Mouse (Mus musculus) heart, adult 11 months (tissue): Measurements from ENCODE around the gene Dock4.

Source experiments
- DNase-seq: peaks from one replicate; pipeline ENCODE4 v3.0.0; 2022

Dock4 gene

DNA sequence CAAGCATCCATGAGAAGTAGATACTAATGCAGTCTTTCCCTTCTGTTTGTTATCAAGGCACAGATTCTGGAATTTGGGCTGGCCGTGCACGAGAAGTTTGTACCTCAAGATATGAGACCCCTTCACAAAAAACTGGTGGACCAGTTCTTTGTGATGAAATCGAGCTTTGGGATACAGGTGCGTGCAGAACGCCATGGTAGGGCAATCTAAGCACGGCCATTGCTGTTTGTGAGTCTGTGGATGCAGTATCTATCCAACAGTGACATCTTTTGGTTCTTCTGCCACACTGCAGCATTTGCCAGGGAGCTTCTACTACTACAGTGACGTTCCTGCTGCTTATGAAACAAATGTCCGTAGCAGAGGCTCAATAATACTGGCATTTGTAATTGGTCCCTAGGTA lies 386.4 kb downstream of the Dock4 start:
- peak; percentile 77 for DNase-seq

DNA sequence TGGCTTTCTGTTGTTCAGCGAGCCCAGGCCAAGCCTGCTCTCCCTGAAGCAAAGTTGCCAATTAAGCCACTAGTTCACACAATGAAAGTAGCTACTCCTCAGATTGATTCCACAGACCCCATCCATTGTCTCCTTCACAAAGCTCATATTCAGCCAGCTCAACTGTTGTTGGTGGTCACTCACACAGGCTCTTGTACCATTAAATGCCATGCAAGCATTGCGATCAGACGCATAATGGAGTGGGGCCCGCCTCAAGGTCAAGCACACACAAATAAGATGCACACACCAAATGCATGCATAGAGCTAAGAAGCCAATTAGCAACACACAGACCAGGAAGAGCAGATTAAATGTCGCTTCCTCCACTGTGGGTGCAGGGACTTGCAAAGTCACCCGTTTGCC lies 391.2 kb downstream of the Dock4 start:
- DNase-seq, result peak; percentile 71

DNA sequence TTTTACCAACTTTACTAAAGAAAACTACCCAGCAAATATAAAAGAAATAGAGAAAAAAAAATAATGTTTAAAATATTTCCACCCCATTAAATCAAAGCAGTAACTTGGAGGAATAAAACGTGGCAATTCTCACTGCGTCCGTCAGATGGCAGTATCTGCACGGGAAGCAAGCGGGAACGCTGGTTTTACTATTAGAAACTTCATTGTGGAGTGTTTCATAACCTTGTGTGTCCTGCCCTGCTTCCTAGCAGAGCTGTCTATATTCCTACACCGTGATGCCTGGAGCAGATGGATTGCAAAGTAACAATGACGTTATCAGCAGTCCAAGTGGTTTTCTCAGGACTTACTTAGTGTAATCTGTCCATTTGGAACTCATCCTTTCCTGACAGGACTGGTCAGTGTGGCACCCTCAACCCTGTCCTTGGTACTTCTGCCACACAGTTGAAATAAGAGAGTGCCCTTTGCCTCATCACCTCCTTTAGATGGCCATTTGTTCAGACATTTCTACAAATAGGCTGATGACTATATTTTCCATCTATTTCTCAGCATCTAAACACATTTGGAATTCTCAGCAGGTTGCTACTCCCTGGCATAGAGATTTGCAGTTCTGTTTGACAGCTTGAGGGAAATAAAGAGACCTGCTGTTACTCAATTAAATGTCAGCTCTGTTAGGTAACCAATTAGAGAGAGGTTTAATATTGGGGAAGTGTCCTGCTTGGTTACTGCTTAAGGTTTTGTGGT lies 392.0 kb downstream of the Dock4 start:
- DNase-seq, result peak; percentile 91

- DNase-seq, result peak; percentile 81
Observed at GRCm38 (mm10) chr12:40838338-40838695, 392.6 kb downstream of the Dock4 start.

GRCm38 (mm10) chr12:40838940-40839339 lies 393.2 kb downstream of the Dock4 start:
- DNase-seq, result peak; percentile 90

DNA sequence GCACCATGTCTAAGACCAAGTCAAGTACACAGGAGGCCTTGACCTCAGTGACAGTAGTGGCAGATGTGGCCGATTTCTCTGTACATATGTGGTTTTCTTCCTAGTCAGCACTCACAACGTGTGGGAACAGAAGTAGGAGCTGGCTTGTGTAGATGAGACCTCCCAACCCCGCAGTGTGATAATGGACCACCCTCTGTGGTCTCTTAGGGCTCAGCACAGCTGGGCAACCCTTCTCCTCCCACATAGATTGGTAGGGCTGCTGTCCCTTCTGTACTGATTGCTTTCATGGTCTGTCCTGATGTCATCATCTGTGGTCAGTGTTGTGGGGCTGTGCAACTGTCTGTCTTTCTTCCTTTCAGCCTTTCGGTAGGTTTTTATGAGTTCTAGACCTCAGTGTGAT lies 394.1 kb downstream of the Dock4 start:
- no peak for DNase-seq

- DNase-seq, result peak; percentile 55
Observed at GRCm38 (mm10) chr12:40842251-40842988, 396.7 kb downstream of the Dock4 start.

DNA sequence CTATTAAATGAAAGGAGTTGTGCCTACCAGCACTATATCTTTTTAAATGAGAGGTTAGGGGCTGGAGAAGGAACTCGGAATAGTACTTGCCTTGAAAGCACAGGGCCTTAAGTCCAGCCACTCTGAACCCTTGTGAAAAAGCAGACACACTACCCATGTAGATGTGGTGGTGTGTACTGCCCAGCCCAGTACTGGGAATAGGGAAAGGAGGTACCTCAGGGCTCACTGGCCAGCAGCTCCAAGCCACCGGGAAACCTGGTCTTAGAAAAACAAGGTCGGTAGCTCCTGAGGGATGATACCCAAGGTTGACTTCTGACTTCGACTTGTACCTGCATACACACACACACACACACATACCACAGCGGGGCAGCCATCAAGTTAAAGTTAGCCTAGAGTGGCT lies 397.2 kb downstream of the Dock4 start:
- DNase-seq, result peak; percentile 80

DNA sequence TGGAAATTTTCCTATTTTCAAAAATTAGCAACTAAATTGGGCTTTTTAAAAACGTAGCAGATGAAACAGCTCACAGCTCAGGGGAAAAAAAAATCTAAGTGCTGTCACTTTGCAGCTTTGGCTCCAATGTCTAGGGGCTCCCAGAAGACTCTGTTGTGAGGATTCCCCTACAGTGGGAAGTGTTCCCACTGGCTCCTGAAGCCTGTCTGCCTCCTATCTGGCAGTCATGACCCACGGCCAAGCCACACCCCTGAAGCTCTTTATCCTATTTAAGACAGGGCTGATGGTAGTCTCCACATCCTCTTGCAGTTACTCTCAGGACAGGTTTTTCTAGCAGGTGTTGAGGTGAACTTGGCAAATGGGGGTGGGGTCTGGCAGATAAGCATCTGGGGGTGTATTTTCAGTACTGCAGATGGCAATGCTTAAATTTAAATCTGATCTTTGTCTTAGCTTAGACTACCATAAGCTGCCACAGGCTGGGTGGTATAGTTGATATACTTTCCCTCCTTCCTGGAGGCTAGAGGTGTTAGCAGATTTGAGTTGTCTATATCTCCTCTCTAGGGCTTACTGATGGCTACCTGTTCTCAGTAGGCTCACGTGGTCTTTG lies 397.8 kb downstream of the Dock4 start:
- peak; percentile 81 for DNase-seq

GRCm38 (mm10) chr12:40844324-40844723 lies 398.6 kb downstream of the Dock4 start:
- peak; percentile 77 for DNase-seq

DNA sequence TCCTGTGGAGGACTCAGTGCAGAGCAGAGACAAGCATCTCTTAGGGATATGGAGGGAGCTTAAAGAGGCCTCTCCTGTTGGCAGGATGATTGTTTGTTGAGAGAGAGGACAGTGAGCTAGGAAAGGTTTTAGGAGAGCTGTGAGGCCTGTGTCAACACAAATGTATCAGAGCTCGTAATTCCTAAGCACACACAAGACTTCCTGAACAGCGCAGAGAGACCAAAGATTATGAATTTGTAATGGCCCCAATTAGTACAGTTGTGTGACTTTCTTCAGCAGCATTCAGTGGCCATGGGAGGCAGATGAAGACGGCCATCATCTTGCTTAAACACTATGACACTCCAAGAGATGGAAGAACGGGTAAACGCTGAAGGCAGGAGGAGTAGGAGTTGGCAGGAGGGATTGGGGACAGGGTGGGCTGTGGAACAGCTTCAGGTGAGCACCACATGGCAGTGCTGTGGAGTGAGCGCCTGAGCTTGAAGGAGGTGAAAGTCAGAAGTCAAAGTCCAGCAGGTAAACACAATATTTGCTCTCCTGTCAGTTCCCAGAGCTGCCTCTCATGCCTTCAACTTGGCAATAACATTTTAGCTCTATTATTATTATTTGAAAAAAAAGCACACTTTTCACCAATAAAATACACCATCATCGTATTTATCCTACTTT lies 409.1 kb downstream of the Dock4 start:
- peak; percentile 19 for DNase-seq

DNA sequence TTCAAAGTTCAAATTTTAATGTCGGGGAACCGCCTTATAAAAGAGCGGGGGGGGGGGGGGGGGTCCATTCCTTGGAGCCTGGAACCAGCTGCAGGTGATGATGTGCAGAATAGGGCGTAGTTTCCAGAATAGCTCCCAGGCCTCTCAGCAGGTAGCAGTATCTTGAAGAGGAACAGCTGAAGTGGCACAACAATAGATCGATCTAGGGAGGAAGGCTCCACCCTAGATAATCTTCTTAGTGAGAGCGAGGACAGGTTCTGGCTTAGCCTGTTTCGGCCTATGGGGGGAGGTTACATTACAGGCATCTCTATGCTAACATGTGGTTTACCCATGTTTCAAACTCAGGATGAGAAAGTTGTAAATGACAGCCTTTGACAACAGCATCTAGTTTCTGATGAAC lies 411.7 kb downstream of the Dock4 start:
- peak; percentile 25 for DNase-seq

GRCm38 (mm10) chr12:40858763-40859162 lies 413.0 kb downstream of the Dock4 start:
- peak; percentile 81 for DNase-seq

- DNase-seq, result no peak
Observed at GRCm38 (mm10) chr12:40870387-40870786, 424.6 kb downstream of the Dock4 start.

- peak; percentile 59 for DNase-seq
Observed at GRCm38 (mm10) chr12:40872716-40873115, 427.0 kb downstream of the Dock4 start.

GRCm38 (mm10) chr12:40873267-40873666 lies 427.5 kb downstream of the Dock4 start:
- peak; percentile 9 for DNase-seq

DNA sequence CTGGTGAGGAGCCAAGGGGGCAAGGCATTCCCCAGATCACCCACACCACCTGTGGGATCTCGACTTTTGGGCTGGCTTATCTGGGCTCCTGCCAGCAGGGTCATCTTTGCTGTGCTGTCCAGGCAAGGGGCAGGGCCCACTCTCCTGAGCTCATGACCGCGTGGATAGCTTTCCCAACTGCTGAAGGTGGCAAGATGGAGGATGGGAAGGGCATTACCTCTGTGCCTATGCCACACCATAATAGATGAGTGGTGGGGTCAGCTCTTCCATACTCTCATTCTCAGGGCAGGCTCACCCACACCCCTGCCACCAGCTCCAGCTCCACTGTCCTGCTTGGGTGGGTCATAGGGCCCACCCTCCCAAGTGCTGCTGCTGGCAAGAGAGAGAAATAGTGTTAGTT lies 439.2 kb downstream of the Dock4 start:
- DNase-seq, result peak; percentile 75

GRCm38 (mm10) chr12:40885377-40885776 lies 439.6 kb downstream of the Dock4 start:
- no peak for DNase-seq

GRCm38 (mm10) chr12:40887496-40887895 lies 441.7 kb downstream of the Dock4 start:
- DNase-seq, result peak; percentile 45

DNA sequence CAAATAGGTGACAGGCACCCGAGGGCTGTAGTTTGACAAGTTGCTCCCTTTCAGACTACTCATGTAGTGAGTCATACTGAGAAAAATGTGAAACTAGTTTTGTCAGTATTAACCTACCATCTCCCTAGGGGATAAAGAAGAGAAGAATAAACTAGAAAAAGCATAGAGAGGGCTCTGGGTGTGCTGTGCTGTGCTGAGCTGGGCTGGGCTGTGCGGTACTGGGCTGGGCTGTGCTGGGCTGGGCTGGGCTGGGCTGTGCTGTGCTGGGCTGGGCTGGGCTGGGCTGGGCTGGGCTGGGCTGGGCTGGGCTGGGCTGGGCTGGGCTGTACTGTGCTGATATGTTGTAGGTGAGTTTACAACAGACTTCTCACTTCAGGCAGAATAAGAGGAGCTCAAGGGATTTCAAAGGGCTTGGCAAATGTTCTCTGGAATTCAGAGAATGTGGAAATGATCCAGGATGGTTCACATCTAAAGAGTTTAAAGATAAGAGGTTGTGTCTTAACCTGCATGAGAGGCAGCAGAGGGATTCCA lies 442.6 kb downstream of the Dock4 start:
- DNase-seq, result peak; percentile 14

- peak; percentile 41 for DNase-seq
Observed at GRCm38 (mm10) chr12:40888829-40889228, 443.1 kb downstream of the Dock4 start.

GRCm38 (mm10) chr12:40889534-40889933 lies 443.8 kb downstream of the Dock4 start:
- DNase-seq, result peak; percentile 19

DNA sequence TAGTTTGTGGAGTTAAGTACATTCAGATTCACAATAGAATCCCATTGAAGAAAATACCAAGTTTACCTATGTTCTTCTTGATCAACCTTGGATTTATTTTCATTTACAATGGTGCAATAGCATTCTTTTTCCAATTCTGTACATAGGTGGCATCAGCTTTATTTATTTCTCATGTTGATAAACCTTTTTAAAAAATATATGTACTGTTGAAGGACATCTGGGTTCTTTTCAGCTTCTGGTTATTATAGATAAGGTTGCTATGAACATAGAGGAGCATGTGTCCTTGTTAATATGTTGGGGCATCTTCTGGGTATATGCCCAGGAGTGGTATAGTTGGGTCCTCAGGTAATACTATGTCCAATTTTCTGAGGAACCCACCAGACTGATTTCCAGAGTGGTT lies 445.4 kb downstream of the Dock4 start:
- peak; percentile 22 for DNase-seq
